Mouse (Mus musculus): Measurements from ENCODE around the gene Shank3. TPM values are rescaled to one million over a fixed set of nuclear protein-coding genes. Genes with fewer than 3 reads are reported as not detected.

Gene Shank3
- polyA plus RNA-seq, 1 experiment from 2014 or later = 2.4 TPM

- no peaks in the 10 kb centered on the region for H3K36me3 ChIP-seq (ENCODE audit: control insufficient read depth, insufficient read depth, low read length)
- no peaks in the 10 kb centered on the region for H3K4me1 ChIP-seq (ENCODE audit: control insufficient read depth, insufficient read depth, low read length)
- no peaks in the 10 kb centered on the region for H3K9me3 ChIP-seq (ENCODE audit: control insufficient read depth, low read depth, low read length)
- WGBS = 7% methylated on average over 4 of the region's 4 CpGs
- no peak overlapping the region for H3K27ac ChIP-seq (ENCODE audit: low read length)
- no peak overlapping the region for H3K4me3 ChIP-seq (ENCODE audit: low read depth, low read length)
- no peak for ATAC-seq (ENCODE audit: insufficient number of reproducible peaks, insufficient read depth, low FRiP score, low read depth)
- H3K4me2 ChIP-seq (replicated peaks; ENCODE audit: low read depth, low read length) = no peak overlapping the region
- H3K27me3 ChIP-seq (ENCODE audit: control insufficient read depth, insufficient read depth, low read length) = no peaks in the 10 kb centered on the region
- H3K9ac ChIP-seq (replicated peaks; ENCODE audit: low read depth, low read length) = no peak overlapping the region
Observed at GRCm38 (mm10) chr15:89530336-89530735, 30.9 kb downstream of the Shank3 start.

GRCm38 (mm10) chr15:89531399-89531798, 32.0 kb downstream of the Shank3 start:
- Histone ChIP-seq H3K36me3 (ENCODE audit: control insufficient read depth, insufficient read depth, low read length) (no peaks in the 10 kb centered on the region), H3K27me3 (ENCODE audit: control insufficient read depth, insufficient read depth, low read length) (no peaks in the 10 kb centered on the region), H3K4me2 (replicated peaks; ENCODE audit: low read depth, low read length) (no peak overlapping the region), H3K4me3 (ENCODE audit: low read depth, low read length) (no peak overlapping the region), H3K9ac (replicated peaks; ENCODE audit: low read depth, low read length) (no peak overlapping the region), H3K27ac (ENCODE audit: low read length) (no peak overlapping the region), H3K9me3 (ENCODE audit: control insufficient read depth, low read depth, low read length) (no peaks in the 10 kb centered on the region), H3K4me1 (ENCODE audit: control insufficient read depth, insufficient read depth, low read length) (no peaks in the 10 kb centered on the region)
- 90% methylated on average over 5 of the region's 5 CpGs for WGBS
- ATAC-seq (ENCODE audit: insufficient number of reproducible peaks, insufficient read depth, low FRiP score, low read depth) = no peak

- Histone ChIP-seq H3K4me2 (replicated peaks; ENCODE audit: low read depth, low read length) (0 out of 2 replicates have a peak overlapping the region, but pooled peaks have one; percentile 10), H3K9me3 (ENCODE audit: control insufficient read depth, low read depth, low read length) (no peaks in the 10 kb centered on the region), H3K27me3 (ENCODE audit: control insufficient read depth, insufficient read depth, low read length) (no peaks in the 10 kb centered on the region), H3K27ac (ENCODE audit: low read length) (no peak overlapping the region), H3K36me3 (ENCODE audit: control insufficient read depth, insufficient read depth, low read length) (no peaks in the 10 kb centered on the region), H3K9ac (replicated peaks; ENCODE audit: low read depth, low read length) (no peak overlapping the region), H3K4me3 (ENCODE audit: low read depth, low read length) (no peak overlapping the region), H3K4me1 (ENCODE audit: control insufficient read depth, insufficient read depth, low read length) (no peaks in the 10 kb centered on the region)
- WGBS = 26% methylated on average over 29 of the region's 29 CpGs
- ATAC-seq (ENCODE audit: insufficient number of reproducible peaks, insufficient read depth, low FRiP score, low read depth) = peak; percentile 64; the same call in 1 of the 2 replicates
Observed at GRCm38 (mm10) chr15:89532026-89532923, 32.9 kb downstream of the Shank3 start.

- H3K27me3 ChIP-seq (ENCODE audit: control insufficient read depth, insufficient read depth, low read length) = no peaks in the 10 kb centered on the region
- H3K4me2 ChIP-seq (replicated peaks; ENCODE audit: low read depth, low read length) = 0 out of 2 replicates have a peak overlapping the region, but pooled peaks have one; percentile 10
- no peak overlapping the region for H3K4me3 ChIP-seq (ENCODE audit: low read depth, low read length)
Observed at GRCm38 (mm10) chr15:89532924-89533842, 33.8 kb downstream of the Shank3 start.

GRCm38 (mm10) chr15:89533843-89534207, 34.4 kb downstream of the Shank3 start:
- Histone ChIP-seq H3K9me3 (ENCODE audit: control insufficient read depth, low read depth, low read length) (no peaks in the 10 kb centered on the region), H3K4me1 (ENCODE audit: control insufficient read depth, insufficient read depth, low read length) (no peaks in the 10 kb centered on the region), H3K27me3 (ENCODE audit: control insufficient read depth, insufficient read depth, low read length) (no peaks in the 10 kb centered on the region), H3K4me2 (replicated peaks; ENCODE audit: low read depth, low read length) (no peak overlapping the region), H3K36me3 (ENCODE audit: control insufficient read depth, insufficient read depth, low read length) (no peaks in the 10 kb centered on the region), H3K9ac (replicated peaks; ENCODE audit: low read depth, low read length) (no peak overlapping the region), H3K4me3 (ENCODE audit: low read depth, low read length) (no peak overlapping the region), H3K27ac (ENCODE audit: low read length) (no peak overlapping the region)
- 93% methylated on average over 10 of the region's 10 CpGs for WGBS
- no peak for ATAC-seq (ENCODE audit: insufficient number of reproducible peaks, insufficient read depth, low FRiP score, low read depth)

More at GRCm38 (mm10) chr15:89532924-89533842, 33.8 kb downstream of the Shank3 start:
- H3K4me1 ChIP-seq (ENCODE audit: control insufficient read depth, insufficient read depth, low read length) = no peaks in the 10 kb centered on the region
- H3K9me3 ChIP-seq (ENCODE audit: control insufficient read depth, low read depth, low read length) = no peaks in the 10 kb centered on the region
- H3K27ac ChIP-seq (ENCODE audit: low read length) = no peak overlapping the region
- 78% methylated on average over 23 of the region's 23 CpGs for WGBS
- no peak for ATAC-seq (ENCODE audit: insufficient number of reproducible peaks, insufficient read depth, low FRiP score, low read depth)
- H3K9ac ChIP-seq (replicated peaks; ENCODE audit: low read depth, low read length) = no peak overlapping the region
- no peaks in the 10 kb centered on the region for H3K36me3 ChIP-seq (ENCODE audit: control insufficient read depth, insufficient read depth, low read length)

GRCm38 (mm10) chr15:89544171-89544570, 44.7 kb downstream of the Shank3 start:
- Histone ChIP-seq H3K4me2 (replicated peaks; ENCODE audit: low read depth, low read length) (no peak overlapping the region), H3K27ac (ENCODE audit: low read length) (no peak overlapping the region), H3K36me3 (ENCODE audit: control insufficient read depth, insufficient read depth, low read length) (no peaks in the 10 kb centered on the region; the same call in 1 of the 2 replicates), H3K9me3 (ENCODE audit: control insufficient read depth, low read depth, low read length) (no peaks in the 10 kb centered on the region), H3K4me1 (ENCODE audit: control insufficient read depth, insufficient read depth, low read length) (no peaks in the 10 kb centered on the region), H3K4me3 (ENCODE audit: low read depth, low read length) (no peak overlapping the region), H3K9ac (replicated peaks; ENCODE audit: low read depth, low read length) (no peak overlapping the region), H3K27me3 (ENCODE audit: control insufficient read depth, insufficient read depth, low read length) (no peaks in the 10 kb centered on the region)
- WGBS = 89% methylated on average over 7 of the region's 7 CpGs
- ATAC-seq (ENCODE audit: insufficient number of reproducible peaks, insufficient read depth, low FRiP score, low read depth) = no peak

- no peak for ATAC-seq (ENCODE audit: insufficient number of reproducible peaks, insufficient read depth, low FRiP score, low read depth)
- no peaks in the 10 kb centered on the region; the same call in 1 of the 2 replicates for H3K36me3 ChIP-seq (ENCODE audit: control insufficient read depth, insufficient read depth, low read length)
- H3K27ac ChIP-seq (ENCODE audit: low read length) = no peak overlapping the region
Observed at GRCm38 (mm10) chr15:89547321-89547720, 47.9 kb downstream of the Shank3 start.

More at GRCm38 (mm10) chr15:89547321-89547720, 47.9 kb downstream of the Shank3 start:
- Histone ChIP-seq H3K9ac (replicated peaks; ENCODE audit: low read depth, low read length) (no peak overlapping the region), H3K9me3 (ENCODE audit: control insufficient read depth, low read depth, low read length) (no peaks in the 10 kb centered on the region), H3K4me2 (replicated peaks; ENCODE audit: low read depth, low read length) (peak overlapping the region; percentile 44), H3K4me3 (ENCODE audit: low read depth, low read length) (0 out of 2 replicates have a peak overlapping the region, but pooled peaks have one; percentile 26), H3K4me1 (ENCODE audit: control insufficient read depth, insufficient read depth, low read length) (no peaks in the 10 kb centered on the region), H3K27me3 (ENCODE audit: control insufficient read depth, insufficient read depth, low read length) (no peaks in the 10 kb centered on the region)
- 56% methylated on average over 8 of the region's 8 CpGs for WGBS
